Mouse (Mus musculus): ENCODE measurements around the gene Grin2b.

Gene Grin2b

GRCm38 (mm10) chr6:136008120-136008519 is 165.2 kb downstream of the Grin2b start:
- DNase-seq (ENCODE audit: low read depth, low spot score), result no peak

DNA sequence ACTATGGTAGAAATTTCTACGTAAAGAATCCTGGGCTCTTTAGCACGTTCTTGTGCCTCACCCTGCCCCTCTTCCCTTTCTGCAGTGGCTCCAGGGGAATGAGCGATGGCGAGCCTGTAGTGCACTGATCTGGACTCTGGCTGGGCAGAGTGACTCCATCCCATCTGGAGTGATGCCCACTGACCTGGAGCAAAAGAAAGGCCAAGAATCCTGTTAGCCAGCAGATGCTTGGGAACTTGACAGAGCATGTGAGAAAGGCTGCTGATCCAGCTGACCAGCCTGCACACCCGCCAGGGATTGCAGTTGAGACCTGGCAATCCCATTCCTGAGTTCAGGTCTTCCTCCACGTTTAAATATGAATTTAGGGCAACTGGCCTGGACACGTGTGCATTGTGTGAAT is 178.6 kb downstream of the Grin2b start:
- DNase-seq (ENCODE audit: low read depth, low spot score), result no peak

GRCm38 (mm10) chr6:135993897-135994296 is 179.4 kb downstream of the Grin2b start:
- no peak for DNase-seq (ENCODE audit: low read depth, low spot score)

GRCm38 (mm10) chr6:135993378-135993777 is 179.9 kb downstream of the Grin2b start:
- DNase-seq (ENCODE audit: low read depth, low spot score), result no peak

DNA sequence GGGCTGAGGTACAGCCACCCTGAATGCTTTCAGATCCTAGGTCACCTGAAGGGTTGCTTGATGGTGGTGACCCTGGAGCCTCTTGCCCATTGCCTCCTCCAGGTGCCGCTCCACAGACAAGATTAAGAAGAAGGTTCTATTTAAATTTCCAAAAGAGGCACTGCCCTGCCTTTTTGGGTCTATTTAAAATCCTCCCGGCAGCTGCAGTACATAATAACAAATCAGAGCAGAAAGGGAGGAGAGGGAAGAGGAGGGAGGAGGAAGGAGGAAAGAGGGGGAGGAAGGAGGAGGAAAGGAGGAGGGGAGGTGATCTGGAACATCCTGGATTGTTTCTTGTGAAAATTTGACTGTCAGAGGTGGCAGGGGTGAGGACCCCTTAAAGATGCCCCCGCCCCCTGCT is 197.2 kb downstream of the Grin2b start:
- DNase-seq (ENCODE audit: low read depth, low spot score), result no peak

DNA sequence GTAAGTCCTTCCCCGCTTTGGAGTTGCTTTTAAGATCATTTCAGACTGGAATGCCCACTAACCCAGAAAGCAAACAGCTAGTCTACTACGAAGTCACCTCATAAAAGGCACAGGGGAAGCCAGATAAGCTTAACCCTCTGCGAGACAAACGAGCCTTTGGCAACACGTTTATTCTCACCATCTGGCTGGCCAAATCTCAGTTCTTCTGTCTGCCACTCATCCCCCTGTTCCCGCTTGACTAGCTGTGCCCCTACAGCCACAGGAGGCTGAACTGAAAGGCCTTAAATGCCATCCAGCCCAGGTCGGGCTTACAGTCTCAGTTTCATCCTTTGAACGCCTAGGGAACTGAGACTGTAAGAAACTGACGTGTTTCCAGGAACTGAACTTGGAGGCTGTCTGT is 200.8 kb downstream of the Grin2b start:
- DNase-seq (ENCODE audit: low read depth, low spot score), result no peak

DNA sequence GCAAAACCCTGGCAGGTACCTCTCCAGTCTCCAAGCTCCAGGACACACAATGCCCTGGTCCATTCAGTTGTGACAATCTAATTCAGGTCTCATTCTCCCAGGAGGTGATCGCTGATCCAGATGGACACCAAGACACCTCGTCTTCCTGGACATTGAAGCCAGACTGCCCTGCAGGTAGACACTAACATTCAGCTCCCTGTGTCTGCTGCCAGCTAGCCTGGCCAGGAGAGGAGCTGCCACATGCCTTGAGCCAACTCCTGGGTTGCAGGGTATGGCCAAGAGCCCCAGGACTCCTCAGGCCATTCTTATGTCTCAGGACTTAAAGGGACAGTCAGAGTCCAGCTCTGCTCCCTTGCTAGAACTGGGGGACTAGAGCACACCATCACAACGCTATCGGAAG is 201.8 kb downstream of the Grin2b start:
- DNase-seq (ENCODE audit: low read depth, low spot score), result no peak

- no peak for DNase-seq (ENCODE audit: low read depth, low spot score)
These were observed 202.5 kb downstream of the Grin2b start for GRCm38 (mm10) chr6:135970716-135971318.

DNA sequence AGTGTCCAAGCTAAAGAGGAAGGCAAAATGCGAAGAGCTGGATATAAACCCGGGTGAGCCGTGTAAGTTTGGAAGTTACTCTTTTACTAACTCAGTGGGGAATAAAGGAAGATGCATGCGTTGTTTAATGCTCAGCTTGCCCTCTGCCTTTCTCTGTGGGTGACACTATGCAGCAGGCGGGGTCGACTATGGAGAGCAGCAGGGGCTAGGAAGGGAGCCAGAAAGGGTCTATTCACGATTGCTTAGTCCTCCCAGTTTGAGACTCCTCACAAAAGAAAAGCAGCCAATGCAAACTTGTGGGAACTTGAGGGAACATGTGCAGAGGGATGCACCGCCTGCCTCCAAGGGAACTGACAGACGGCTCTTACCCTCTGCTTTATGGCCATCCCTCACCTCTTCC is 211.5 kb downstream of the Grin2b start:
- DNase-seq (ENCODE audit: low read depth, low spot score), result no peak

- no peak for DNase-seq (ENCODE audit: low read depth, low spot score)
These were observed 213.7 kb downstream of the Grin2b start for GRCm38 (mm10) chr6:135959629-135960028.

DNA sequence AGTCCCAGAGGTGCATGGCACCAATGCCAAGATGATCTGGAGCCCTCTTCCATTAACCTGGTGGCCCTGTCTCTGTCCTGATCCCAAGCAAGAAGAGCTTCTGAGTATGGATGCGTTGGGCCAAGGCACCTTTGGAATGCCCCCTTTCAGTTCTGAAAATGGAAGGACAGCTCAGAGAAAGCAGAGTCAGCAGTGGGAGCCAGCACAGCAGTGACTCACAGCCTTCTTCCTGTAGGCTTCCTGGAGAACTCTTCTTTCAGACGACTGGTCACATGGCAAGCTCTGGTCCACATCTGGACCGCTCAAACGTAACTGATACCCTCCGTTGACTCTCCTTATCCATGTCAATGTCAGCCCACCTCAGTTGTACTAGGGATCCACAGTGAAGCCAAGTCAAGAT is 221.6 kb downstream of the Grin2b start:
- no peak for DNase-seq (ENCODE audit: low read depth, low spot score)

DNA sequence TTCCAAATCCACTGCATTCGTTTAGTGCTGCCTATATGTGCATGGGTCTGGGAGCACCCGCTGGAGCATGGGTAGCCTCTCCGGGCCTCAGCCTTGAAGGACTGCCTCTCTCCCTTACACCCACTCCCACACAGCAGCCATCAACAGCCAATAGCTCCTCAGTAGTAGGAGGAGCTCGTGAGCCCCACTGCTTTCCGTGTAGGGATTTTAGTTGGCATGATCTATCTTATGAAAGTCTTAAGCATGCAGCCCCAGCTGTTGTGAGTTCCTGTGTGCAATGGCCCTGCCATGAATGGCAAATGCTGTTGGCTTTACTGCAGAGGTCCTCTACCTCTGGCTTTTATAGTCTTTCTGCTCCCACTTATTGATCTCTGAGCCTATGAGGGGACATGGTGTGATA is 227.8 kb downstream of the Grin2b start:
- DNase-seq (ENCODE audit: low read depth, low spot score), result no peak

DNA sequence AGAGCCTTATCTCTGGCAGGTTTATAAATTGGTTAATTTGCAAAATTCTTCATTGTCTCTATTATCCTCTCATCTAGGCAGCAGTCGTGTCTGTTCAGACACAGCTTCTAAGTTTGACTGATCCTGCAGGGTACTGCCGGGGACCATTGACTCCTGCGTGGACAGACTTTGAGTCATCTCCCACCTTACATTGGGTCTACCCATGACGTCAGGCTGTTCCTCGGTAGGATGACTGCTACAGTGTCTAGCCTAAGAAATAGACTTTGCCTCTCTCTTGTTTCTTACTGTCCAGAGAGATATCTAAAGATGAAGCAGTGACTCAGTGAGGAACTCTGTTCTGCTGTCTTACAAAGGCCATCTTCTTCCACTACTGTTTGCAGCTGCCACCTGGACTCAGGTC is 229.0 kb downstream of the Grin2b start:
- no peak for DNase-seq (ENCODE audit: low read depth, low spot score)

DNA sequence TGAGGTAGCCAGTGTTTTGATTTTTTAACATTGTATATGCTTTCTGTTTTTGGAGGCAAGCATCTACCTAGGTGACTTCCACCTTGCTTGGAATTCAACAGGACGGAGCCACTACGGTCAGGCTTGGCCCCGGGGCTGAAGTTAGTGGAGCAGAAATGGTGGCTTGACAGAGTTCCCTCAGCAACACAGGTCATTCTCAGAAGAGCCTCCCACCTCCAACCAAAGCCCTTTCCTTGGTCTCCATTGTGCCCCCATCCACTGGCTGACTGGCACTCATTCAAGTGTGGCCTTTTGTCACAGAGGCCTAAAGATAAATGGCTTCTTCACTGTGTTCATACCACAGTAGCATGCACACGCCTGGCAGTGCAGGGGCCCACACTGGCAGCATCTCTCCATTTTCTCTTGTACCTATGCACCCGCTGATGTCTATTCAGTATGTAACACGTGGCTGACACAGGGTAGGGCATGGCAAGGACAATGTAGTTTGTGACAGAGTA is 230.1 kb downstream of the Grin2b start:
- no peak for DNase-seq (ENCODE audit: low read depth, low spot score)

- no peak for DNase-seq (ENCODE audit: low read depth, low spot score)
These were observed 240.4 kb downstream of the Grin2b start for GRCm38 (mm10) chr6:135932924-135933323.

GRCm38 (mm10) chr6:135932400-135932920 is 240.9 kb downstream of the Grin2b start:
- no peak for DNase-seq (ENCODE audit: low read depth, low spot score)

- peak; percentile 9 for DNase-seq (ENCODE audit: low read depth, low spot score)
These were observed 255.6 kb downstream of the Grin2b start for GRCm38 (mm10) chr6:135917676-135918075.

DNA sequence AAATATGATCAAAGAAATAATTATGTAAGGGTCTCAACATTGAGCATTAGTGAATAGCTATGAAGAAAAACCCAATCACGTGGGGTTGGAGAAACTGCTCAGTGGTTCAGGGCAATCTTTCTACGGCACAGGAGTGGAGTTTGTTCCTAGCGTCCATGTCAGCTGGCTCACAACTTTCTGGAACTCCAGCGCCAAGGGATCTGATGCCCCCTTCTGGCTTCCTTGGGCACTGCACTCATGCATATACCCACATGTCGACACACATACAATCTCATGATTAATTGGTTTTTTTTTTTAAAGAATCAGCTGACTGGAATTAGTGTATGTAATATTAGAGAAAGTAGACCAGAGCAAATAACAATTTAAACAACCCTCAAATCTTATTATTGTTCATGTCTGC is 258.7 kb downstream of the Grin2b start:
- DNase-seq (ENCODE audit: low read depth, low spot score), result no peak

DNA sequence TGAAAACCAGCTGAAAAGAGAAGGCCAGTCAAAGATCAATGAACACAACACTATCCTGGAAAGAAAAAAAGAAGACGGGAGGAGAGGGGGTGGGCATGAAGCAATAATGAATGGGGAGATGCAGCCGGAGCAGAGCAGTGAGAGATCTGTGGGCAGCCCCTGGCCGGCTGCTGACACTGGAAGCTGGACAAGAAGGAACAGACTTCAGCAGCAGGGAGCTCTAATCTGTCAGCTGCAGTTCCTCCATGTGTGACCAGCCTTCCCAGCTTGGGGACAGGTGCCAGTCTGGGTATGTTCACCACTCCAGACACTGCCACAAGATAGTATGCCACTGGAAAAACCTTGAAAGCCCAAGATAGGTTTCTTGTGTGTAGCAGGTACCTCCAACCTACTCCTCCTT is 261.2 kb downstream of the Grin2b start:
- DNase-seq (ENCODE audit: low read depth, low spot score), result no peak

- no peak for DNase-seq (ENCODE audit: low read depth, low spot score)
These were observed 262.2 kb downstream of the Grin2b start for GRCm38 (mm10) chr6:135911131-135911530.

- DNase-seq (ENCODE audit: low read depth, low spot score), result peak; percentile 73
These were observed 265.6 kb downstream of the Grin2b start for GRCm38 (mm10) chr6:135907540-135908320.

DNA sequence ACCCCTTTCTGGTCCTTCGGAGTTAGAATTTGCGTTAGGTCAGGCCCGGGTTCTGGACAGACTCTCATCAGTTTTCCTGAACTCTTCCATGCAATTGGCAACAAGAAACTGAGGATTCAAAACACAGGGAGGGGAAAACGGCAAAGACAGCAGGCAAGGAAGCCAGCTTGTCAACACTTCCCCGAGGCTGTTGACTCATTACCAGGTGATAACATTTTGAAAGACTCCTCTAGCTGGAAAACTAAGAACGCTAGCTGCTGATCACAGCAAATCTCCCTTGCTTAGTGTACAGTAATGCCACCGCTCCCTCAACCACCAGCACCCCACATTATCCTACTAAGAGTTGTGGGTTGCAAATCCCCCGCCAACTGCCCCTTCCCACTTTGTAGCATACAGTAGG is 266.2 kb downstream of the Grin2b start:
- DNase-seq (ENCODE audit: low read depth, low spot score), result no peak

DNA sequence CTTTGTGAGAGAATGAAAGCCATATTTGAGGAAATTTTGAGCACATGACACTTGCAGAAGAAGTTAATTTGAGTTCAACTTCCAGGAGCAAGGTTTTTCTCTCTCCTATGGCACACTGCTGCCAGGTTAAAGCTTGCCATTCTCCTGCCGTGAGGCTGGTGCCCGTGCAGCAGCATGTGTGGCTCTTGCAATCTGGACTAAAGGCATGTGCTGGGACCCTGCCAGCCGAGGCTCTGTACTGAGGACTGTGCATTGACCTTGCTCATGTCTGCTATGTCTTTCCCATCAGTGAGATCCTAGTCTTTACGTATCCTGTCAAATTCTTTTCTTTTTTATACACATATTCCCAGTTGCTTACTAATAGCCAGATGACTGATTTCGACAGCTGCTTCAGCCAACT is 268.9 kb downstream of the Grin2b start:
- DNase-seq (ENCODE audit: low read depth, low spot score), result no peak

Measured in forelimb bud, embryonic 11.5 days (tissue).